8 mouse cellular contexts compared by ENCODE assay signal in genomic region chr13:91461299-91461698, GRCm38 (mm10). TPM values are rescaled to one million over a fixed set of nuclear protein-coding genes. Genes with fewer than 3 reads are reported as not detected.
DNase-seq lines count a peak whose midpoint lies in the region; ATAC-seq and TF ChIP-seq lines count a peak whose summit lies in the region.

No protein-coding gene starts in this region.

- H3K79me2 ChIP-seq in CH12.LX (replicated peaks; ENCODE audit: control insufficient read depth, extremely low read depth, insufficient read depth, poor library complexity, severe bottlenecking) = no peaks in the 10 kb centered on the region

- H3K9me3 ChIP-seq in CH12.LX (replicated peaks; ENCODE audit: low read length) = no peaks in the 10 kb centered on the region
- H3K9me3 ChIP-seq in forebrain, embryonic 15.5 days = no peaks in the 10 kb centered on the region
- H3K9me3 ChIP-seq in lung, embryonic 16.5 days (ENCODE audit: control insufficient read depth, low read length) = no peaks in the 10 kb centered on the region

- in situ Hi-C loops in CH12.LX (cut with MboI; ENCODE audit: low pct_ligation_motif_present, low pct_unique_long_range_greater_than_20kb, low sequenced_read_pairs) = loop anchor here (25.0 kb wide), 2 partner anchors 176 to 524 kb away; no protein-coding TSS in a partner anchor

- TF ChIP-seq CTCF in gastrocnemius, adult 2 months (IDR thresholded peaks at IDR 0.05) = no peak
- TF ChIP-seq CTCF in CH12.LX (conservative IDR thresholded peaks at IDR 0.05 in 1 of 2, IDR thresholded peaks at IDR 0.05 in 1 of 2; ENCODE audit: low read depth in 2 of 2, low read length in 2 of 2) = no peak

- H3K4me1 ChIP-seq in CH12.LX (ENCODE audit: control insufficient read depth in 1 of 2, insufficient read depth in 2 of 2) = peaks cover 0 to 7% of the 10 kb centered on the region in 2 experiments; a peak in 3 of 4 replicates
- H3K4me1 ChIP-seq in forebrain, embryonic 15.5 days = peaks cover 34% of the 10 kb centered on the region
- peaks cover 8% of the 10 kb centered on the region for H3K4me1 ChIP-seq in lung, embryonic 16.5 days (replicated peaks; ENCODE audit: control insufficient read depth, insufficient read depth, low read length)

- H3K4me3 ChIP-seq in gastrocnemius, adult 2 months = peak overlapping the region; percentile 88
- H3K4me3 ChIP-seq in CH12.LX (replicated peaks in 1 of 3; ENCODE audit: low read depth in 2 of 3, low read length in 2 of 3, poor library complexity in 1 of 3) = peak overlapping the region; percentile 55 to 84 (median 70)
- H3K4me3 ChIP-seq in forebrain, embryonic 15.5 days = peak overlapping the region; percentile 97
- peak overlapping the region; percentile 93 for H3K4me3 ChIP-seq in lung, embryonic 16.5 days (ENCODE audit: low read length)

- H3K27ac ChIP-seq in gastrocnemius, adult 2 months = peak overlapping the region; percentile 99
- no peak overlapping the region for H3K27ac ChIP-seq in CH12.LX (ENCODE audit: insufficient read depth, low read depth)
- peak overlapping the region; percentile 98 for H3K27ac ChIP-seq in forebrain, embryonic 15.5 days (replicated peaks)
- H3K27ac ChIP-seq in lung, embryonic 16.5 days (ENCODE audit: low read length) = peak overlapping the region; percentile 92

- no peak for DNase-seq in gastrocnemius, adult 2 months
- DNase-seq in gastrocnemius, postnatal 14 days = no peak
- no peak for DNase-seq in CH12.LX (ENCODE audit: extremely low read depth)
- no peak for DNase-seq in adrenal gland, adult 2 months
- no peak for DNase-seq in gastrocnemius, adult 18-20 months (ENCODE audit: low spot score)
- no peak for DNase-seq in urinary bladder, postnatal 10 days (ENCODE audit: low spot score)

- TF ChIP-seq EP300 in CH12.LX (IDR thresholded peaks at IDR 0.05; ENCODE audit: low read length) = no peak

- dilution Hi-C loops in CH12.LX (cut with MboI; ENCODE audit: extremely low pct_ligation_motif_present, extremely low pct_unique_long_range_greater_than_20kb, low sequenced_read_pairs) = no loop called here

- TF ChIP-seq POLR2A in CH12.LX (IDR thresholded peaks at IDR 0.05; ENCODE audit: low read depth, low read length) = no peak

- ATAC-seq in forebrain, embryonic 15.5 days (replicated peaks) = peak; percentile 22
- ATAC-seq in lung, embryonic 16.5 days (ENCODE audit: low read depth) = peak; percentile 12

- peaks cover 22% of the 10 kb centered on the region for H3K27me3 ChIP-seq in CH12.LX (replicated peaks)
- H3K27me3 ChIP-seq in forebrain, embryonic 15.5 days = no peaks in the 10 kb centered on the region
- H3K27me3 ChIP-seq in lung, embryonic 16.5 days (ENCODE audit: control insufficient read depth, insufficient read depth, low read depth, low read length) = no peaks in the 10 kb centered on the region

- TF ChIP-seq RAD21 in CH12.LX (IDR thresholded peaks at IDR 0.05; ENCODE audit: low read depth, low read length) = no peak

- peak overlapping the region; percentile 92 for H3K4me2 ChIP-seq in CH12.LX (ENCODE audit: insufficient read depth, low read depth, poor library complexity, severe bottlenecking)
- H3K4me2 ChIP-seq in forebrain, embryonic 15.5 days (replicated peaks) = peak overlapping the region; percentile 91
- peak overlapping the region; percentile 90 for H3K4me2 ChIP-seq in lung, embryonic 16.5 days (ENCODE audit: low read depth, low read length)

- H3K36me3 ChIP-seq in CH12.LX (replicated peaks in 1 of 2; ENCODE audit: control insufficient read depth in 1 of 2, insufficient read depth in 1 of 2, low read length in 1 of 2) = no peaks in the 10 kb centered on the region
- no peaks in the 10 kb centered on the region for H3K36me3 ChIP-seq in forebrain, embryonic 15.5 days
- H3K36me3 ChIP-seq in lung, embryonic 16.5 days (ENCODE audit: control insufficient read depth, insufficient read depth, low read length) = no peaks in the 10 kb centered on the region

- intact Hi-C loops in gastrocnemius, adult 2 months (cut with DNase I) = loop anchor here (5.0 to 10.0 kb wide), 6 partner anchors 239 to 526 kb away; partner anchors contain the start of genes Atg10 and Zcchc9
- intact Hi-C loops in gastrocnemius, postnatal 14 days (cut with DNase I; ENCODE audit: low total_unique reads) = no loop called here

- WGBS in forebrain, embryonic 15.5 days = 3% methylated on average over 31 of the region's 61 CpGs
- WGBS in lung, embryonic 16.5 days = 1% methylated on average over 14 of the region's 61 CpGs

- peak overlapping the region; percentile 69 for H3K9ac ChIP-seq in CH12.LX (ENCODE audit: insufficient read depth, low read depth)
- peak overlapping the region; percentile 94 for H3K9ac ChIP-seq in forebrain, embryonic 15.5 days (replicated peaks)
- peak overlapping the region; percentile 94 for H3K9ac ChIP-seq in lung, embryonic 16.5 days (ENCODE audit: low read length)

TF ChIP-seq in CH12.LX, 34 proteins besides CTCF, POLR2A, EP300 and RAD21:
- no peak for TF ChIP-seq USF1 (IDR thresholded peaks at IDR 0.05; ENCODE audit: low read depth, low read length)
- TF ChIP-seq RCOR1 (conservative IDR thresholded peaks at IDR 0.05; ENCODE audit: low read depth, low read length) = no peak
- TF ChIP-seq ZKSCAN1 (IDR thresholded peaks at IDR 0.05; ENCODE audit: borderline replicate concordance, low read depth, low read length) = no peak
- TF ChIP-seq MAFK (IDR thresholded peaks at IDR 0.05; ENCODE audit: insufficient replicate concordance, low read length) = no peak
- TF ChIP-seq SIN3A (IDR thresholded peaks at IDR 0.05; ENCODE audit: low read length) = no peak
- no peak for TF ChIP-seq IRF4 (IDR thresholded peaks at IDR 0.05; ENCODE audit: low read depth, low read length)
- TF ChIP-seq PAX5 (IDR thresholded peaks at IDR 0.05; ENCODE audit: low read length) = no peak
- TF ChIP-seq TBP (conservative IDR thresholded peaks at IDR 0.05; ENCODE audit: low read depth, low read length) = no peak
- no peak for TF ChIP-seq SMC3 (IDR thresholded peaks at IDR 0.05; ENCODE audit: low read depth, low read length)
- no peak for TF ChIP-seq BHLHE40 (IDR thresholded peaks at IDR 0.05; ENCODE audit: low read depth, low read length)
- TF ChIP-seq NRF1 (IDR thresholded peaks at IDR 0.05; ENCODE audit: low read depth, low read length) = no peak
- TF ChIP-seq GABPA (IDR thresholded peaks at IDR 0.05; ENCODE audit: insufficient replicate concordance, low read depth, low read length) = no peak
- no peak for TF ChIP-seq JUND (conservative IDR thresholded peaks at IDR 0.05; ENCODE audit: low read depth, low read length)
- no peak for TF ChIP-seq MXI1 (IDR thresholded peaks at IDR 0.05; ENCODE audit: low read depth, low read length)
- TF ChIP-seq ZC3H11A (IDR thresholded peaks at IDR 0.05; ENCODE audit: low read depth, low read length) = no peak
- no peak for TF ChIP-seq POLR2AphosphoS2 (IDR thresholded peaks at IDR 0.05; ENCODE audit: low read depth, low read length)
- no peak for TF ChIP-seq TCF12 (IDR thresholded peaks at IDR 0.05; ENCODE audit: low read depth, low read length)
- no peak for TF ChIP-seq NELFE (IDR thresholded peaks at IDR 0.05; ENCODE audit: low read depth, low read length)

RNA-seq across cellular contexts. Expression of gene Ssbp2, which starts 1.2 kb away (rescaled TPM):
- 10 to 100 TPM; 18.6 to 26.4 TPM for total RNA-seq in gastrocnemius, adult 2 months (2021)
- 10 to 100 TPM; 16.1 to 19.9 TPM for total RNA-seq in gastrocnemius, postnatal 14 days (2021)
- total RNA-seq in CH12.LX (2012; rRNA removed) = 1.8 and 1.9 TPM in 2 replicates
- 3.5 and 3.6 TPM in 2 replicates for total RNA-seq in CH12.LX (2014; rRNA removed)
- 1.9 and 2.8 TPM in 2 replicates for polyA plus RNA-seq in CH12.LX (2012; ENCODE audit: insufficient read length, low read depth)
- polyA plus RNA-seq in forebrain, embryonic 15.5 days (2015; fragmentation: Nextera tagmentation; extraction: Ambion mirVana) = 281 and 308 TPM in 2 replicates
- 98.6 and 104 TPM in 2 replicates for polyA plus RNA-seq in lung, embryonic 16.5 days (2015; fragmentation: Nextera tagmentation; extraction: Ambion mirVana)
- total RNA-seq in adrenal gland, adult 2 months (2021) = 10 to 100 TPM; 23.8 to 41.2 TPM
- 3.9 and 5.5 TPM in 2 replicates for polyA plus RNA-seq in adrenal gland, adult 2 months (2012; rRNA removed)
- 10 to 100 TPM; 21.3 to 23.4 TPM for total RNA-seq in gastrocnemius, adult 18-20 months (2021)
